Mouse (Mus musculus) cerebellum, postnatal 4 days (tissue): ENCODE data around the gene Pard3.
A peak's percentile ranks its signal among the peaks of the same experiment; 100 is the strongest.

Experiments
- DNase-seq, 2 experiments: peaks; one replicate each; pipeline ENCODE4 v3.0.0; 2022; ENCODE audit warnings: low spot score in 2 of 2, mixed read lengths in 1 of 2

Pard3 gene

DNA sequence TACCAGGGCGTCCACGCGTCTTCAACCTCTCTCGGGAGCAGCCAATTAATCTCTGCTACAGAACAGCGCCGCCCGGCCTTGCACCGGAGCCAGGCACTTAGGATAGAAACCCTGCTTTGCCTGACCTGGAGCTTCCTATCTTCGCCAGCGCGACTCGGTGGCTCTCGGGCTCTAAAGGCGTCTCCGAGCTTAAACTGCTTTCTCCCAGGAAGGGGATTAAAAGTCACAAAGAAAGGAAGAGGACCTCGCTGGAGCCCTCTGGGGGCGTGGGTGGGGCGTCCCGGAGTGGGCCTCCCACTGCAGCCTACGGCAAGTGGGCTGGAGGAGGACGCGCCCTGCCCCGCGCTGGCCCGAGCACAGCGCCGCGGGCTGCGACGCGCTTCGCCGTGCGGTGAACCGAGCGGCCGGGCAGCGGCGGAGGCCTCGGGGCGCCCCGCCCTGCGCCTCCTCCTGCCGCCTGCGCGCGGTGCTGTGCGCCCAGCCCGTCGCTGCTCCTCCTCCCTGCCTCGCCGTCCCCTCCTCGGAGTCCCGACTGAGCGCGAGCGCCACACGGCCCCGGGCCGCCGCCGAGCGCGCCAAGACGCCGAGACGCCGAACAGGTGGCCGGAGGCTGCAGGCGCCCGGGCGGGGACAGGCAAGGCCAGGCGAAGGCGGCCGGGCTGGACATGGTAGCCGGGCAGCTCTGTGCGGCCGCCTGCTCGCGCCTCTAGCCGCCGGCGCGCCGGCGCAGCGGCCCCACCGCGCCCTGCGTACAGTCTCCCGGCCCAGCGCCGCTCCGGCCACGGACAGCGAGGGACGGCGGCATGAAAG lies at the start of gene Pard3:
Gene Pard3 (plus strand): TSS at position 343 of the 810 bp plus-strand sequence.
- DNase-seq: peak; percentile 46 to 74

DNA sequence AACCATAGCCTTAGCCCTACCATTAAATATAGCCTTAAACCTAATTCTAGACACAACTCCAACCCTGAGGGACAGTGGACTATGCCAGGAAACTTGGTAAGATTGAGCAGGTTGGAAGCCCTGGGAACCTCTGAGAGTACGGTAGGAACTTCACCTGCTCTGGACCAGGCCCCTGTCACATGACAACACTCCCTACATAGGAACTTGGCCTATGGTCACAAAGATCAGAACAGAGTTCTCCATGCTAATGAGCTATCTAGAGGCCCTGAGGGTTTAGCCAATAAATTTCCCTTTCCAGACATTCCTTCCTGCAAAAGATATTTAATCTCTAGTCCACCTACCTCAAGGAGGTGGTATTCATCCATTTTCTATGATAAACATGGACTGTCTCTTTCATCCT lies 41.9 kb upstream of the Pard3 start:
- no peak for DNase-seq

DNA sequence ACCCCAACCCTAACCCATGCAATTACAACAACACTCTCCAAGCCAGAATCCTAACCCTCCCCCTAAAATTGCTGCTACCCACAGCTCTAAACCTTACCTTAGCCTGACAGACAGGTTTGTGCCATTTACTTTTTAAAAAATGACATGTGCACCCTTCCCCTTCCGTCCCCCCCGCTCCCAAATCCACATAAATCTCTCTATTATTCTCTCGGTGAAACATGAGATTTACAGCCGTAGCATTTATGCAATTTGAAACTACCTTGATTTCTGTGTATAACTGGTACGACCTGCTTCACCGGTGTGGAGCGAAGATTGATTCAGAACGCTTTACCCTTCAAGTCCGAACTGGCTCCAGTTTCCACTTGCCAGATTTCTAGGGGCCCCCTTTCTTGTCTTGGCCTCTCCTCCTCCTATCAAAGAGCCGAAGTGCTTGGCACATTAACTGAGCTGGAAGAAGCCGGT lies 38.4 kb upstream of the Pard3 start:
- DNase-seq: no peak

DNA sequence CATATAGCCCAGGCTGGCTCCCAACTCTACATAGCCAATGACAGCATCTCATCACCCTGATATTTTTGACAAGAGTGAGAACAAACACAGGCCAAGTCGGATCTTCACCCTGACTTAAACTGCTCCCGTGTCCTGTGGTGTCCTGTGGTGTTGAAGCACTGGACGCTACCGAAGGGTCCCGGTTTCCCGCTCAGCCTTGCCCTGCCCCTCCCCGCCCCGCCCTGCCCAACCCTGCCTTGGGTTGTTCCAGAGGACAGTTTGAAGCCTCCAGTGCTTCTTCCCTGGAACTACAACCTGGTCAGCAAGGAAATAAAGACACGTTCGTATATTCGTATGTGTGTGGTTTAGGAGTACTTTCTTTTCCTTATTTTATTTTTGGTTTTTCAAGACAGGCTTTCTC lies 37.9 kb upstream of the Pard3 start:
- no peak for DNase-seq

DNA sequence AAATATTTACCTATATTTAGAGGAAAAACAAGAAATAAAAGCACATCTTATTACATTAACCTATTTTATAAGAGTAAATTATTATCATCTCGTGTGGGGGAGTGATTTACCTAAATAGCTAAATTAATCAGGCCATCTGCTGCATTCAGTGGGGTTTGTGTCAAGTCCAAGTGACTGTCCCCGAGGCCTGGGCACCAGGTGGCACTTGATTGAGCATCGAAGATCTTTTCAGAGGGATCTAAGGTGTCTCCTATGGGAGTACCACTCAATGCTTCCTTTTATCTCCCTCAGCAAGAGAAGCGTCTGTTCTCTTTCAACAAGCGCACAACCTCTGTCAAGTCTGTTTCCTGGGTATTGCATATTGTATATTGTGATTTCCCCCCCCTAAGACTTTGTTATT lies 32.2 kb upstream of the Pard3 start:
- DNase-seq: no peak

DNA sequence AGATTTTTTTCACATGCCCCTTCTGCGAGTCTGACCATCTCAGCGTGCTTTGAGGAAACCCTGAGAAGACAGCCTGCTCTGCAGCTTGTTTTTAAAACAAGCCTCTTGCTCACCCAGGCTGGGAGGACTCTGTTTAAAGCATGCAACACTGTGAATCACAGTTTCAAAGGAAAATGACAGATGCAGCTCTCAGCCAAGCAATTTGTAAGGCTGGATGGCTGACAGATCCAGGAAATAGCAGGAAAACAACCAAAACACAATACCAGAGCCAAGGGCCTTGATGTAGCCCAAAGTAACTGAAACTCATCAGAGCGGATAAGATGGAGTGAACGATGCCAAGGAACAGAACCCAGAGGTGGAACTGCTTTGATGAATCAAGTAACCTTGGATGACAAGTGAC lies 24.8 kb upstream of the Pard3 start:
- DNase-seq: peak in 1 of 2 experiments; percentile 11

DNA sequence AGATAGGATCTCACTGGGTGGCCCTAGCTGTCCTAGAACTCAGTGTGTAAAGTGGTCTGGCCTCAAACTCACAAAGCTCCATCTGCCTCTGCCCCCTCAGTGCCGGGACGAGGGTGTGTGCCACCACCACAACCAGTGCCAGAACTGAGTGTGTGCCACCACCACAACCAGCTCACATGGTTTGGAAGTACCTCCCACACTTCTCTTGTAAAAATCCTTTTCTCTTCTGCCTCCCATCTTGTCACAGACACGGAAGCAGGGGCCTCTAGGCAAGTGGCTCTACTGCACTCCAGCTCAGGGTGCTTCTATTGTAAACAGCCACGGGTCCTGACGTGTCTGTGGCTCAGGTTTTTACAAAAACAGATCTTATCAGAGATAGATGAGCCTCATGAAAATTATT lies 13.7 kb upstream of the Pard3 start:
- no peak for DNase-seq

DNA sequence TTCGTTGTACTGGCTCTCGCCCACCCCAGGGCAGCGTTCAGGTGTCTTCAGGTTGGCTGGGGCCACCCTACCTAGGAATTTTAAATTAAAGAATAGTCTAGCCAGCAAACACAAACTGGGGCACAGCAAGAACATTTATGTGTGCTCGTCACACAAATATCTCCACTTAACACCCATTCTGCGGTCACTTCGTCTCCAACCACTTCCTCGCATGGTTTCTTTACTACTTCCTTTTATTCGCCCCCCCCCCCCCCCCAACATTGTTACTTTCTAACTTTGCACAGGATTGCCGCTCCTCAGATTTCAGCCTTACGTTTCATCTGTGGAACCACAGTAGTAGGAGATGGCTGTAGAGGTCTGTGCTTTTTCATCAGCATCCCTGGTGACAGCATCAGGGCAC lies 11.6 kb upstream of the Pard3 start:
- DNase-seq: no peak

DNA sequence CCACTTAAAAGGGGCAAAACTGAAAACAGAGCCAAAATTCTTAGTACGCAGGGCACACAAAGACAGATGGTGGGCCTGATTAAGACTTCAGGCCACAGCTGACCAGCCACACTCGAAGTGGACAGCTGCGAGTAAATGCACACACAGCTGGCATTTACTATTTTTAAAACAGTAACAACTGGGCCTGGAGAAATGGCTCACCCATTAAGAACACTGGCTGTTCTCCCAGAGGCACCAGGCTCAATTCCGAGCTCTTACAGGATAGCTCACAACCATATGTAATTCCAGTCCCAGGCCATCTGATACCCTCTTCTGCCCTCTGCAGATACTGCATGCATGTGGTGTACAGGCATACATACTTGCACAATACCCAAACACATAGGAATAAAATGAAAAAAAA lies 8.6 kb upstream of the Pard3 start:
- DNase-seq: no peak

DNA sequence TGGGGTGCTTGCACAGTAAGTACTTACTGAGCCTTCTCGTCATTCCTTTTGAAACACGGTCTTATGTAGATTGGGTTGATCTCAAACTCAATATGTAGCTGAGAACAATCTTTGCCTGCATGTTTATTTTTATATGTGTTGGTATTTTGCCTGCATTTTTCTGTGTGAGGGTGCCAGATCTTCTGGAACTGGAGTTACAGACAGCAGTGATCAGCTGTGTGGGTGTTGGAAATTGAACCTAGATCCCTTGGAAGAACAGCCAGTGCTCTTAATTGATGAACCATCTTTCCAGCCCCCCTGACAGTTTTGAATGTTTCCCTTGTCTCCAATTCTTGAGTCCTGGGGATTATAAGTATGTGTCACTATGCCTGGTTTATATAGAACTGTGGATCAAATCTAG lies 4.9 kb upstream of the Pard3 start:
- no peak for DNase-seq

DNA sequence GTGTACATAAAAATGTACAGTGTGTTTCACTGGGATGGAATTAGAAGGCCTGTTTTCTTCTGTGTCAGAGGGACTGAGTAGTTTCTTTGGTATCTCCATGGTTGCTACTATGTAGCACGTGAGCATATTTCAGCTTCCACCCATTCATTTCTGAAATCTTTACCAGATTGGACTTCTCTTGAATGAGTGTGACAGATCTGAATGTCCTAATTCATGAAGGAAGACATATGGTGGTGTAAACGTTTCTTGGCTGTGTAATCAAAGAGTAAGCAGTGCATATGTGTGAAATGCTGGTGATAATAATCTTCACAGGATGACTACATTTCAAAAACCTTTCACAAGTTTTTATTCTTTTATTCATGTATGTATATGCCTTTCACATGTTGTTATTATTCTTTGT lies 3.9 kb upstream of the Pard3 start:
- no peak for DNase-seq

DNA sequence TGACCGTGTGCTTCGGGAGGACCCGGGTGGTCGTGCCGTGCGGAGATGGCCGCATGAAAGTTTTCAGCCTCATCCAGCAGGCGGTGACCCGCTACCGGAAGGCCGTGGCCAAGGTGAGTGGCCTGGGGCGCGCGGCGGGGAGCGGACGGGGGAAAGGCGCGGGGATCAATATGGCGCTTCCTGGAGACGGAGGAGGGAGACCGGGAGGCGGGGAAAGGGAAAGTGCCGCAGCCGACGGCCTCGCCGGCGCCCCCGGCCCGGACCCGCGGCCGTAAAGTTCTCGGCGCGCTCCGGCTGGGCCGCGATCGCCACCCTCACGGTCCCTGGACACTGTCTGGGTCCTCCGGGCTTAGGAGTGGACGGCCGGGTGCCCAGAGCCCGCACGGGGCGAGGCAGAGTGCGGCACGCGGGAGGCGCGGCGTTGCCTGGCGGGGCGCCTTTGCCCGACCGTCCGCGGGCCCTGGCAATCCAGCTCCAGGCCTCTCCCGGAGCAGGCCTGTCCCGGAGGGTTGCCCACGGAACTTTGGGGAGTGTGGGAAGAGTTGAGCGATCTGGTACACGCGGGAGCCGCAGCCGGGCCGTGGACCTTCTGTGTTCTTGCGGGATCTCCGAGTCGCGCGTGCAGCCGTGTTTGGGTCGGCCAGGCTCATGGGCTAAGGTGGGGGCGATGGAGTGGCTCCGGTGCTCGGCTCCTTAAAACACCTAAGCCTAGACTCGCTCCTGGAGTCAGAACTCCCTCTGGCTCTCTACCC lies 844 bp downstream of the Pard3 start:
- DNase-seq: peak; percentile 20 to 51

DNA sequence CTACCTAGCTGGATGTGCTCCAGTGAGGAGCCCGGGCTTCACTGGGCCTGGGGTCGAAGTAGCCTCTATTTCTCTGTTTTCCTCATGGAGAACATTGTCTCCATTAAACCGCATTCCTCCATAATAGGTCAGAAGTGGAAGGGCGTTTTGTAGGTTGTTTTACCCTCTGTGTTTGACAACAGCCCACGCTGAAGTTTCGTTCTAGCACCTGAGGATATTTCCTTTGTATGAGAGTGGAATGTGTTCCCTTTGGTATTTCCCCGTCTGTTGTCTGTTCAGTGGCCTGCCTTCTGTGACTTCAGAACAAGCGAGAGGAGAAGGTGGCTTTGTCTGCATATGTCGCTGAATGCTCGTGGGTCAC lies 1.4 kb downstream of the Pard3 start:
- no peak for DNase-seq

DNA sequence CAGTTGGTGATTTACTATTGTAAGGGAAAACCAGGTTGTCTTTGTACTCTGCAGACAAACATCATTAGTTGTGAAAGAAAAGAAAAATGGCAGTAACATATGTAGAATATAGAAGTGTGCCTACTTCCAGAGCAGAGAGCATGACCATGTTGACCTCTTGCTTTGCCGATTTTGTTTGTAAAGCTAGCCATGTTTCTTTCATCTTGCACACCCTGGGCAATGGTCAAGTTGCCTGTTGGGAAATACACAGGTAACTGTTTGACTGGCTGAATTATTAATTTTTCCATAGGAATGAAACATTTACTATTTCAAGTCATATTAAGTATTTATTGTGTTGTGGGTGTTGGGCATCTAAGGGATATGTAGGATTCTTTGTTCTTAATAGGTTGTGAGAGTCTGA lies 2.1 kb downstream of the Pard3 start:
- no peak for DNase-seq

DNA sequence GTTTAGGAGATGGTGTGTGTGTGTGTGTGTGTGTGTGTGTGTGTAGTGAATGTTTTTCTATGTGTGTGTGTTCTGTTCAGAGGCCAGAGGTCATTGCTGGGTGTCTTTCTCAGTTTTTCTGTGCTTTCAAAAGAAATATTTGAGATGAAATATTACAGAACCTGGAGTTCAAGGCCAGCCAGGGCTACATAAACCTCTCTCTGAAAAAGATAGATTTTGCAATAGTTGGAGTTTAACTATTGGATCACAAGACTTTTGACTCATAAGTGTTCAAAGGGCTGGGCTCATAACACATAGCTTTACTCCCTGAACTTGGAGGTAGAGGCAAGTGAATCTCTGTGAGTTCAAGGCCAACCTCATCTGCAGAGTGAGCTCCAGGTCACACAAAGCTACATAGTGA lies 2.8 kb downstream of the Pard3 start:
- no peak for DNase-seq

DNA sequence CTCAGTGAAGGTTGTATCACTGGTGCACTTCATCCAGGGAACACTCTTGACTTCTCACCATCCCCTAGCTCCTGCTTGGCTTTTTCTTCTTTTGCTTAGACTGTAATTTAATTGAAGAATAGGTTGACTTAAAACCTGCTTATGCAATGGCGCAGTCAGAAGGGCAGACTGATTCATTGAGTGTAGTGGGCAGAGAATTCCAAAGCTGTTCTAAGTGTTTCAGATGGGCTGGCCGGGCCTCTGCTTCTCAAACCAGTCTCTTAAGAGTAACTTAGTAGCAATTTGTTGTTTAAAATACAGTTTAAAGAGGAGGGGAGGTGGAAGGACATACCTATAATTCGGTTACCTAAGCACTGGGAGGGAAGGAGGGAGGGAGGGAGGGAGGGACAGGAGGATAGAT lies 5.0 kb downstream of the Pard3 start:
- no peak for DNase-seq

DNA sequence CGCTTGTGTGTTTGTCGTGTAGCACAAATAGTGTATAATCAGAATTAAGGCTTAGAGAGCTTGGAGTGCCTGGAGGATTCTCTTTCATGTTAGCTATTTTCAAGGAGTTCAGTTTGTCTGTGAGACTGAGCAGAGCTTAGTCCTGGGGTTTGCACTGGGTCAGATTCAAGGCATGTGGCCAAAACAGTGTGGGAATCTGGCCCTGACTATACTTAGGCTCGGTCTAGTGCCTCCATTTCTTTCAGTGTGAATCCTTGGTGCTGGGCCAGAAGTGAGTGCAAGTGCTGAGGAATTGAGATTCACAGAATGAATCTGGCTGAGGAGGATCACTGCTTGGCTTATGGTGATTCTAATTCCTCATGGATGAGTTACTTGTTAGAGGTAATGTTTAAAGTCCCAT lies 6.5 kb downstream of the Pard3 start:
- peak; percentile 25 to 77 for DNase-seq

DNA sequence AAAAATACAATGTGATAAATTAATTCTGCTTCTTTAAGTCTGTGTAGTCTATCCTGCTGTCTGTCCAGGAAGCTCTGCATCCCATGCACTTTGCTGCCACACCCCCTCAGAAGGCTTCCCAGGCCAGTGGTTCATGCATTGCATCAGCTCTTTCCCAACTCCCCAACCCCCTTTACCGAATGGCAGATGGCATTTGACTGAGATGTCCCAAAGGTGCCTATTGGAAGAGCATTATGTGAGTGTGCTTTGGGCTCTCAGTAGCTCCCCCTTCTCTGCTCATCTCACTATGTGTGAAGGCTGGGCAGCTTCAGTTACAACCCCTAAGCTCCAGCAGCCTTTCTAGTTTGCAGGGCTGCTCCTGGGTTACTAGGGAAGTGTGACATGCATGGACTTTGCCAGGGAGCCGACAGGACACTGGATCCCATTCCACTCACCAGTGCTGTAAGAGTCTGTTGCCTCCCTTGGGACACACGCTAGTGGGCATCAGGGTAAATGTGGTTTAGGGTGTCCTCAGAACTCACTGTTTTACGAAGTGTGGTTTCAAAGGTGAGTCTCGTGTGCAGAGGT lies 9.4 kb downstream of the Pard3 start:
- DNase-seq: no peak

DNA sequence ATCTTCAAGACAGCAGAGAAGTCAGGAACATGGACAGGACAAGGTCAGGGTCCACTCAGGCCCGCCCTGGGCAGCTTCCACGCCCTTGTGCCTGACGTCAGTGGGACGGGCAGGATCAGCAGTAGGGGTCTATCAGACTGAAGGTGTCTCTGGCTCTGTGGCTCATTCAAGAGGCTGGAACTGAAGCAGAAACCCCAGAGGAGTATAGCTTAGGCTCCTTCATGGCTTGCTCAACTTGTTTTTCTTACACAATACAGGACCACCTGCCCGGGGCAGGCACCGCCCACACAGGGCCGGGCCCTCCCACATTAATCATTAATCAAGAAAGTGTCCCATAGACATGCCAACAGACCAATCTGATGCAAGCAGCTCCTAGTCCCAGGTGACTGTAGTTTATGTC lies 12.8 kb downstream of the Pard3 start:
- no peak for DNase-seq

DNA sequence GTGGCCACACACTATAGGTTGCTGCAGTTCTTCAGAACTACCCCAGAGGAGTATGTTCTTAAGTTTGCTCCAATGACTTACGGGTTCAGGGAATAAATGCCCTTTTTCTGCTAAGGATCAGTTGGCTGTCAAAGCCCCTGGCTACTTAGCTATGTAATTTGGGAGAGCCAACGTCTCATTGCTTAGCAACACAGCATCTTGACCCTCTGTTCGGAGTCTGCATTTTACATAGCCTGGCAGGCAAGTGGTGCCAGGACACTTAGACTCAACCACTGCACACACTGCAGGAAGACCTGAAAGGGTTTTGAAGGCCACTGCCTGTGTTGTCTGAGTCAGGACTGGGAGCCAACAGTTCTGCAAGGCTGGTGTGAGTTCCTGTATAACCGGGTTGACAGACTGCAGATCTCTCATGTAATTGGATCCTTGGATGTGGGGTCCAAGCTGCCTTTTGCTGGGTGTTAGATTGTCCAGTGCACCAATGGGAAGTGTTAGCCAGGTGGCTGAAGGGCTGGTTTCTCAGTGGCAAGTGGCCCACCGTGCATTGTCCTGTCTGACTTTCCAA lies 15.6 kb downstream of the Pard3 start:
- no peak for DNase-seq

DNA sequence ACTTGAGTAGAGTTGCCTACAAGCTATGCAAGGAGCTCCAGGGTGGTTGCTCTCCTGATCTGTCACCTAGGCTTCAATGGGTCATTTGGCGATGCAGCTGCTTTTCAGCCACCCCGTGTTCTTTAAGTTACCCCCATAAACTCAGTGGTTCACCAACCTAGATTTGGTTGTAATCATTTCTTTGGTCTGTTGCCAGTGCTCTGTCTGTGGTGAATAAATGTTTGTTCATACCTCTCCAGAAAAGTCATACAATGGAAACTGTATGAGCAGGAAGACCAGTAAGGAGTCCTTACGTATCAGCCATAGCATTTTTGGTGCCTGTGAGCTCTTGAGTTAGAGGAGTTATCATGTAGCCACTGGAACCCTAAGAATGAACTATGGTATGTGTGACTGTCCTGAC lies 17.6 kb downstream of the Pard3 start:
- DNase-seq: no peak

DNA sequence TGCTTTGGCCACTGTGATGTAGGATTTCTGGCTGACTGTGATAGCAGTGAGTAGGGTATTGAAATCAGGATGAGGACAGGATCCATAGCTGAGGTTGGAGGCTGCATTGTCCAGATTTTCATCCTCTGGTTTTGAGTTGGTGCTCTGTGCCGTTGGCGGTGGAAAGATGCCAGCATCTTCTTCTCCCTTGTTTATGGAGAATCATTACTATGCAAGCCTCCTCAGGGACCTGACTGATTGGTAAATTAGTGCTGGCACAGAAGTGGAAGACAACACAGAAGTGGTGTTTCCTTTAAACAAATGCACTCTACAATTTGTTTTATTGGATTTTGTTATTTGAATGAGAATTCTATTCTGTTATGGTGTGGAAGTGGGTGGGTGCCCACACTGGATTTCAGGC lies 18.8 kb downstream of the Pard3 start:
- no peak for DNase-seq

DNA sequence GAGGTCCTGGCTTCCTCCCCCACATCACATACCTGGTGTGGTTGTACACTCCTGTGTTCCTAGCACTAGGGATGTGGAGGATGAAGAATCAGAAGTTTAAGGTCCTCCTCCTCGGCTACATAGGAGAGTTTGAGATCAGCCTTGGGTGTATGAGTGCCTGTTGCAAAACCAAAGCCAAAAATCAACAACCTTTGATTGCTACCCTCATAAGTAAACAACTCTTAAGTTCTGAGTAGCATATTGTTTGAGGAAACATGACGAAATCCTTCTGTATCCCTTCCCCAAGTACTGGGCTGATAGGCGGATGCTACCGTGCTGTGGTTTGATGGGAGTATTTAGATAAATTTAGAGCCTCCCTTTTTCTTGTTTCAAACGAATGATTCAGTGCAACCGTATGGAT lies 20.9 kb downstream of the Pard3 start:
- no peak for DNase-seq
